Mouse (Mus musculus): ENCODE data around the gene Lbhd1. TPM values are rescaled to one million over a fixed set of nuclear protein-coding genes. Genes with fewer than 3 reads are reported as not detected.
"Not testable (repeated sequence)": the region's sequence is repeated elsewhere in the genome, so short reads cannot be mapped to it uniquely, and the experiment has no call there.

The Lbhd1 gene
- polyA plus RNA-seq, 1 experiment: 13.4 TPM

DNA sequence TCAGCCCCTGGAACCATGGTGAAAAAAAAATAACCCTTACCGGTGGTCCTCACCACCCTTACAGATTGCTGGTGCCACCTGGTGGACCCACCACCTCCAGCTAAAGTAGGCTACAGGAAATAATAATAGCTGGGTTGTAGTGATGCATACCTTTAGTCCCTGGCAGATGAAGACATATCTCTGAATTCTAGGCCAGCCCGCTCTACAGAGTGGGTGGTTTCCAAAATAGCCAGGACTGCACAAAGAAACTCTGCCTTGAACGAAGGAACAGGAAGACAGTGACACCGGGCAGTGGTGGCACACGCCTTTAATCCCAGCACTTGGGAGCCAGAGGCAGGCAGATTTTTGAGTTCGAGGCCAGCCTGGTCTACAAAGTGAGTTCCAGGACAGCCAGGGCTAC, 19.3 kb upstream of the Lbhd1 start:
- no peaks in the 10 kb centered on the region for H3K27me3 ChIP-seq (ENCODE audit: control insufficient read depth, insufficient read depth, low read length, poor library complexity, severe bottlenecking)
- TF ChIP-seq EP300 (IDR thresholded peaks at IDR 0.05; ENCODE audit: insufficient read depth, low read depth, low read length): no peak
- TF ChIP-seq CTCF (IDR thresholded peaks at IDR 0.05; ENCODE audit: low read depth, low read length): no peak
- TF ChIP-seq POLR2A (IDR thresholded peaks at IDR 0.05; ENCODE audit: insufficient read depth, low read length): no peak
- no peak overlapping the region for H3K9ac ChIP-seq (ENCODE audit: low read depth, poor library complexity, severe bottlenecking)
- H3K36me3 ChIP-seq (ENCODE audit: control insufficient read depth, insufficient read depth, low read length, poor library complexity, severe bottlenecking): no peaks in the 10 kb centered on the region
- no peaks in the 10 kb centered on the region for H3K9me3 ChIP-seq (replicated peaks; ENCODE audit: control insufficient read depth, insufficient read depth, low read length, poor library complexity, severe bottlenecking)
- no peak overlapping the region for H3K27ac ChIP-seq (ENCODE audit: insufficient read depth, low read length)
- H3K4me3 ChIP-seq (ENCODE audit: low read depth, low read length): no peak overlapping the region
- no peaks in the 10 kb centered on the region for H3K4me1 ChIP-seq (ENCODE audit: control insufficient read depth, insufficient read depth, low read length)

DNA sequence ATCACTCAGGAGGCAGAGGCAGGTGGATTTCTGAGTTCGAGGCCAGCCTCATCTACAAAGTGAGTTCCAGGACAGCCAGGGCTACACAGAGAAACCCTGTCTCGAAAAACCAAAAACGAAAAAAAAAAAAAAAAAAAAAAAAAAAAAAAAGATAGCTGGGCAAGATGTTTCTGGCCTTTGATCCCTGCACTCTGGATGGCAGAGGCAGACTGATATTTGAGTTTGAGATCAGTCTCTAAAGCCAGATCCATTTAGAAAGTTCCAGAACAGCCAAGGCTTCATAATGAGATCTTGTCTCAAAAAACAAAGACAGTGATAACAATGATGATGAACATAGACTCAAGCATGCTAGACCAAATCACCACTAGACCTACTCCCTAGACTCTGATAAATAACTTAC, 13.2 kb upstream of the Lbhd1 start:
- H3K9me3 ChIP-seq (replicated peaks; ENCODE audit: control insufficient read depth, insufficient read depth, low read length, poor library complexity, severe bottlenecking); H3K27ac ChIP-seq (ENCODE audit: insufficient read depth, low read length); H3K4me3 ChIP-seq (ENCODE audit: low read depth, low read length); H3K4me1 ChIP-seq (ENCODE audit: control insufficient read depth, insufficient read depth, low read length); H3K27me3 ChIP-seq (ENCODE audit: control insufficient read depth, insufficient read depth, low read length, poor library complexity, severe bottlenecking): not testable (repeated sequence)
- Histone ChIP-seq H3K36me3 (ENCODE audit: control insufficient read depth, insufficient read depth, low read length, poor library complexity, severe bottlenecking) (peaks cover 25% of the 10 kb centered on the region), H3K9ac (ENCODE audit: low read depth, poor library complexity, severe bottlenecking) (peak overlapping the region; percentile 78)

DNA sequence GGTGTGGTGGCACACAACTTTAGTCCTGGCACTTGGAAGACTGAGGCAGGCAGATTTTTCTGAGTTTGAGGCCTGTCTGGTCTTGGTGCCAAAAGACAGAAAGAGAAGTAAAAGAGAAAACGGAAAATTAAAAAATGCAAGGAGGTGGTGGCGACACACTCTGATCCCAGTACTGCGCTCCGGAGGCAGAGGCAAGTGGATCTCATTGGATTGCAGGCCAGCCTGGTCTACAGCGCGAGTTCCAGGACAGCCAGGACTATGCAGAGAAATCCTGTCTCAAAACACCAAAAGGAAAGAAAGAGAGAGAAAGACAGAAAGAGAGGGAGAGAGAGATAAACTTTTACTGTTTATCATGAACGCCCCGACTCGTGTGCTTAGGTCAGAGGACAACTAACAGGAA, 12.7 kb upstream of the Lbhd1 start:
- peak overlapping the region; percentile 74 for H3K4me3 ChIP-seq (ENCODE audit: low read depth, low read length)
- H3K36me3 ChIP-seq (ENCODE audit: control insufficient read depth, insufficient read depth, low read length, poor library complexity, severe bottlenecking): peaks cover 27% of the 10 kb centered on the region
- no peak for TF ChIP-seq EP300 (IDR thresholded peaks at IDR 0.05; ENCODE audit: insufficient read depth, low read depth, low read length)
- no peak for TF ChIP-seq POLR2A (IDR thresholded peaks at IDR 0.05; ENCODE audit: insufficient read depth, low read length)
- no peak for TF ChIP-seq CTCF (IDR thresholded peaks at IDR 0.05; ENCODE audit: low read depth, low read length)
- peak overlapping the region; percentile 78 for H3K9ac ChIP-seq (ENCODE audit: low read depth, poor library complexity, severe bottlenecking)
- no peaks in the 10 kb centered on the region for H3K4me1 ChIP-seq (ENCODE audit: control insufficient read depth, insufficient read depth, low read length)
- no peaks in the 10 kb centered on the region for H3K9me3 ChIP-seq (replicated peaks; ENCODE audit: control insufficient read depth, insufficient read depth, low read length, poor library complexity, severe bottlenecking)
- no peaks in the 10 kb centered on the region for H3K27me3 ChIP-seq (ENCODE audit: control insufficient read depth, insufficient read depth, low read length, poor library complexity, severe bottlenecking)
- H3K27ac ChIP-seq (ENCODE audit: insufficient read depth, low read length): peak overlapping the region; percentile 86

DNA sequence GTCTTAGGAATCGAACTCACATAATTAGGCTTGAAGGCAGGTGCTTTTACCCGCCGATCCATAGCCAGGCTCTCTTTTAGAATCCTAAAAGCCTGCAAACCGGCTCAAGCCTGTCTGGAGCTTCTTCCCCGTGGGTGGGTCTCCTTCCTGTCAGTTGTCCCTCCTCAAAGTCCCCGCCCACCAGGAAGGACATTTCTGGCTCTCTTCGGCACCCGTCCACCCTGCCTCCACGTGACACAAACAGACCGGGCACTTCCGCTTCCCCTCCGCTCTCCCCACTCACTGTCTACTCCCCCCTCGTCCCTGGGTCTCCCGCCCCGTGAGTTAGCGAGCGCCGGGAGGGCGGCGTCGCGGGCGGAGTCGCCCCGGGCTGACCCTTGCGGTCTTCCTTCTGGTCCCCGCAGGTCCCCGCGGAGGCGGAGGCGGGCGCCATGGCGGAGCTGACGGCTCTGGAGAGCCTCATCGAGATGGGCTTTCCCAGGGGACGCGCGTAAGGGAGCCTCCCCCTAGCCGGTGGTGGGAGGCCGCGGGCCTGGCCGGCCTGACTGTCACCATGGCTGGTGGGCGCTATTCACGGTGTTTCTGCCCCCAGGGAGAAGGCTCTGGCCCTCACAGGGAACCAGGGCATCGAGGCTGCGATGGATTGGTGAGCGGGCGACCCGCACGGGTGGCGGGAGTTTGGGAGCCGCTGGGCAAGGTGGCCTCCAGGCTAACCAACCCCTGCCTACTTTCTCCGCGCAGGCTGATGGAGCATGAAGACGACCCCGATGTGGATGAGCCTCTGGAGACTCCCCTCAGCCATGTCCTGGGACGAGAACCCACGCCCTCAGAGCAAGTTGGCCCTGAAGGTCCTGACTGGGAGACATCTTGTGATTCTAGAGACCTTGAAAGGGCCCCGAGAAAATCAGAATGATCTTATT, 12.0 kb upstream of the Lbhd1 start, which contains the start of gene Ubxn1:
Gene Ubxn1 (plus strand): TSS at position 230 of the 920 bp plus-strand sequence.
- H3K36me3 ChIP-seq (ENCODE audit: control insufficient read depth, insufficient read depth, low read length, poor library complexity, severe bottlenecking): peaks cover 30% of the 10 kb centered on the region
- peak within 1 kb of the TSS; percentile 91 for H3K9ac ChIP-seq (ENCODE audit: low read depth, poor library complexity, severe bottlenecking)
- H3K4me1 ChIP-seq (ENCODE audit: control insufficient read depth, insufficient read depth, low read length): no peaks in the 10 kb centered on the region
- peak within 1 kb of the TSS; percentile 89 for H3K4me3 ChIP-seq (ENCODE audit: low read depth, low read length)
- peak within 1 kb of the TSS; percentile 86 for H3K27ac ChIP-seq (ENCODE audit: insufficient read depth, low read length)
- TF ChIP-seq EP300 (IDR thresholded peaks at IDR 0.05; ENCODE audit: insufficient read depth, low read depth, low read length): peak; percentile 73
- no peak for TF ChIP-seq POLR2A (IDR thresholded peaks at IDR 0.05; ENCODE audit: insufficient read depth, low read length)
- H3K9me3 ChIP-seq (replicated peaks; ENCODE audit: control insufficient read depth, insufficient read depth, low read length, poor library complexity, severe bottlenecking): no peaks in the 10 kb centered on the region
- H3K27me3 ChIP-seq (ENCODE audit: control insufficient read depth, insufficient read depth, low read length, poor library complexity, severe bottlenecking): no peaks in the 10 kb centered on the region

DNA sequence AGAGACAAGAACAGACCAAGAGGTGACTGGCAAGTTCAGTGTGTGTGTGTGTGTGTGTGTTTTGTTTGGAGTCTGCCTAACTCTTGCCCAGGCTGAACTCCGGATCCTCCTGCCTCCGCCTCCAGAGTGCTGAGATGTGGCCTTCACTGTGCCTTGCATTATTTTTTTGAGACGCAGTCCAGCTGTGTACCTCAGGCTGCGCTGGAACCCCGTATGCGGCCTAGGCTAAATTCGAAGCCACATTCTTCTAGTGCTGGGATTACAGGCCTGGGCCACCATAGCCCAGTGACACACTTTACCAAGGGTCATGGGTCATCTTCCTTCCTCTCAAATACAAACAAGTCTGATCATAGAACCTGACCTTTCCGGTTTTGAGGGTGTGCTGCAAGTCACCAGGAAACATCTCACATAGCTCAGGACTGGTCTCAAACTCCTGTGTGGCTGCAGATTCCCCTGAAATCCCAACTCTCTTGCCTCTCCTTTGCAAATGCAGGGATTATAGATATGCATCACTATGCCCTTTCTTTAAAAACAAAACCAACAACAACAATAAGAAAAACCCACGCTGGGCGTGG, 11.2 kb upstream of the Lbhd1 start:
- H3K4me1 ChIP-seq (ENCODE audit: control insufficient read depth, insufficient read depth, low read length): no peaks in the 10 kb centered on the region
- peak overlapping the region; percentile 32 for H3K27ac ChIP-seq (ENCODE audit: insufficient read depth, low read length)
- TF ChIP-seq POLR2A (IDR thresholded peaks at IDR 0.05; ENCODE audit: insufficient read depth, low read length): no peak
- TF ChIP-seq EP300 (IDR thresholded peaks at IDR 0.05; ENCODE audit: insufficient read depth, low read depth, low read length): no peak
- no peak for TF ChIP-seq CTCF (IDR thresholded peaks at IDR 0.05; ENCODE audit: low read depth, low read length)

DNA sequence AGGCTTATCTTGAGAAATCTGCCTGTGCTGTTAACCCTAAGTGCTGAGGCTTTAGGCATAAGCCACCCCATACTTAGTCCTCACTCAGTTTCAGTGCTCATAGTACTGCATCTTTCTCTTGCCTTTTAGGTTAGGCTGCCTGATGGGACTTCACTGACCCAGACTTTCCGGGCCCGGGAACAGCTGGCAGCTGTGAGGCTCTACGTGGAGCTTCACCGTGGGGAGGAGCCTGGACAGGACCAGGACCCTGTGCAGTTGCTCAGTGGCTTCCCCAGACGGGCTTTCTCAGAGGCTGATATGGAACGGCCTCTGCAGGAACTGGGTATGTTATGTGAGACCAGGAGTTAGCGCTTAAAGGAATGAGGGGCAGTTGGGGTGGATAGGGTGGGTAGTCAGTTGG, 8.5 kb upstream of the Lbhd1 start:
- no peak overlapping the region for H3K27ac ChIP-seq (ENCODE audit: insufficient read depth, low read length)
- no peaks in the 10 kb centered on the region for H3K4me1 ChIP-seq (ENCODE audit: control insufficient read depth, insufficient read depth, low read length)
- H3K4me3 ChIP-seq (ENCODE audit: low read depth, low read length): no peak overlapping the region
- no peak overlapping the region for H3K9ac ChIP-seq (ENCODE audit: low read depth, poor library complexity, severe bottlenecking)
- no peaks in the 10 kb centered on the region for H3K9me3 ChIP-seq (replicated peaks; ENCODE audit: control insufficient read depth, insufficient read depth, low read length, poor library complexity, severe bottlenecking)
- TF ChIP-seq EP300 (IDR thresholded peaks at IDR 0.05; ENCODE audit: insufficient read depth, low read depth, low read length) (no peak), POLR2A (IDR thresholded peaks at IDR 0.05; ENCODE audit: insufficient read depth, low read length) (no peak), CTCF (IDR thresholded peaks at IDR 0.05; ENCODE audit: low read depth, low read length) (no peak)
- no peaks in the 10 kb centered on the region for H3K27me3 ChIP-seq (ENCODE audit: control insufficient read depth, insufficient read depth, low read length, poor library complexity, severe bottlenecking)
- H3K36me3 ChIP-seq (ENCODE audit: control insufficient read depth, insufficient read depth, low read length, poor library complexity, severe bottlenecking): peaks cover 35% of the 10 kb centered on the region

More for the DNA sequence above, 11.2 kb upstream of the Lbhd1 start:
- H3K27me3 ChIP-seq (ENCODE audit: control insufficient read depth, insufficient read depth, low read length, poor library complexity, severe bottlenecking): no peaks in the 10 kb centered on the region
- peaks cover 33% of the 10 kb centered on the region for H3K36me3 ChIP-seq (ENCODE audit: control insufficient read depth, insufficient read depth, low read length, poor library complexity, severe bottlenecking)
- no peaks in the 10 kb centered on the region for H3K9me3 ChIP-seq (replicated peaks; ENCODE audit: control insufficient read depth, insufficient read depth, low read length, poor library complexity, severe bottlenecking)
- peak overlapping the region; percentile 91 for H3K9ac ChIP-seq (ENCODE audit: low read depth, poor library complexity, severe bottlenecking)
- peak overlapping the region; percentile 89 for H3K4me3 ChIP-seq (ENCODE audit: low read depth, low read length)
